Mouse (Mus musculus) olfactory bulb, adult 2 months (tissue): Measurements from ENCODE around the gene Vmn1r20.
"Not testable (repeated sequence)": the region's sequence is repeated elsewhere in the genome, so short reads cannot be mapped to it uniquely, and the experiment has no call there.

Experiments used
- CTCF ChIP-seq: fragments of 200-500 bp; IDR thresholded peaks from 2 replicates; pipeline ENCODE4 v1.5.1; 2012; ENCODE audit warnings: low read depth, mild to moderate bottlenecking, low read length, moderate library complexity; ENCODE audit not compliant: insufficient read depth
- POLR2A ChIP-seq: fragments of 200-500 bp; IDR thresholded peaks from 2 replicates; pipeline ENCODE4 v1.6.1; 2012; ENCODE audit warnings: mild to moderate bottlenecking, low read depth, low read length, moderate library complexity; ENCODE audit not compliant: insufficient read depth

DNA sequence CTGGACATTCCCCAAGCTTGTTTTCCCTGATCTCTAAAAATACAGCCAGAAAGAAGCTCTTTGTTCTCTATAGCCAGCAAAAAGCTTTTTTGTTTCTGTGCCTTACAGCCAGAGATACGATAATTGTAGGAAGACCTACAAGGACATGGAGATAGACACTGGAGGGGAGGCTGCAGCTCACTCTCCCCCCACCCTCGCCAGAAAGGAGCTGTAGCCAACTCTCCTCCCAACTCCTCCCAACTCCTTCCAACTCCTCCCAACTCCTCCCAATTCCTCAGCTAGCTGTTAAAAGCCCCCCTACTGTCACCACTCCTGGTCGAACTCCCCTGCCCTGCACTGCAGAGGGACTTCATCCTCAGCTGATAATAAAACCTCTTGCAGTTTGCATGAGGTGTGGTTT, 39.4 kb downstream of the Vmn1r20 start:
- not testable (repeated sequence) for TF ChIP-seq CTCF, POLR2A
